7 mouse cellular contexts compared by ENCODE assay signal in the genomic region with DNA sequence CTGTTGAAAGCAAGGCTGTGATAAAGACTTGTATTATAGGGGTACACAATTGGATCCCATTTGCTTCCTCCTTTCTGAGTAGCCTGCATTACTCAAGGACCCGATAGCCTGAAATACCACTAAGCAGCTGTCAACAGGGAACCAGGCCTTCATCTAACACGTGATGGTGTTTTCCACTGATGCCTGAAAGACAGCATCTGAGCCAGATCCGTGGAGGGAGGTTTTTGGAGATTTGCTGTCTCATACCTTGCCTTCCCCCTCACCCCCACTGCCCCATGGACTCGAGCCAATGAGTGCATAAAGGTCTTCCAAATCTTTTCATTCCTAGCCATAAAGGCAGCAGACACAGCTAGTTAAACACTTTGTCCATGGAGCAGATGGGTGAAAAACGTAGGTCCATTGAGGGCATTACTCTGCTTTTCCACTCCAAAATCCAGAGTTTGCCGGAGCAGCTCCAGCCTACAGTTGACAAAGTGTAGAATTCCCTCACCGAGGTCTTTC. TPM values are rescaled to one million over a fixed set of nuclear protein-coding genes. Genes with fewer than 3 reads are reported as not detected.
A peak's percentile ranks its signal among the peaks of the same experiment; 100 is the strongest.
DNase-seq lines count a peak whose midpoint lies in the region; ATAC-seq lines count a peak whose summit lies in the region.

No protein-coding gene starts in this region.

- peak; percentile 11 for DNase-seq in right cerebral cortex, postnatal 4 days
- DNase-seq in right cerebral cortex, postnatal 36 days (ENCODE audit: low spot score in 2 of 2), result no peak
- no peak for DNase-seq in embryonic facial prominence, embryonic 14.5 days (ENCODE audit: low spot score)
- peak; percentile 9 for DNase-seq in hindbrain, embryonic 11.5 days (ENCODE audit: low spot score)
- peak; percentile 47 for DNase-seq in lung, postnatal 36 days
- DNase-seq in testis, postnatal 14 days (ENCODE audit: low spot score), result no peak
- no peak for DNase-seq in urinary bladder, postnatal 25 days (ENCODE audit: low spot score)

- peak overlapping the region; percentile 90 for H3K9ac ChIP-seq in embryonic facial prominence, embryonic 14.5 days (ENCODE audit: low read depth, low read length)
- H3K9ac ChIP-seq in hindbrain, embryonic 11.5 days (ENCODE audit: low read depth, low read length), result no peak overlapping the region

- no peak for ATAC-seq in embryonic facial prominence, embryonic 14.5 days (ENCODE audit: low read depth)
- ATAC-seq in hindbrain, embryonic 11.5 days (ENCODE audit: low FRiP score), result no peak

- H3K27ac ChIP-seq in embryonic facial prominence, embryonic 14.5 days (replicated peaks; ENCODE audit: low read depth, low read length), result peak overlapping the region; percentile 97; the same call in 1 of the 2 replicates
- H3K27ac ChIP-seq in hindbrain, embryonic 11.5 days (ENCODE audit: low read depth, low read length), result no peak overlapping the region

- no peaks in the 10 kb centered on the region for H3K36me3 ChIP-seq in embryonic facial prominence, embryonic 14.5 days (ENCODE audit: control insufficient read depth, insufficient read depth, low read length)
- H3K36me3 ChIP-seq in hindbrain, embryonic 11.5 days (ENCODE audit: control insufficient read depth, insufficient read depth, low read length), result no peaks in the 10 kb centered on the region

- WGBS in embryonic facial prominence, embryonic 14.5 days, result 54% methylated on average over 7 of the region's 7 CpGs
- 43% methylated on average over 7 of the region's 7 CpGs for WGBS in hindbrain, embryonic 11.5 days

- no peaks in the 10 kb centered on the region for H3K27me3 ChIP-seq in embryonic facial prominence, embryonic 14.5 days (replicated peaks; ENCODE audit: control insufficient read depth, insufficient read depth, low read length)
- H3K27me3 ChIP-seq in hindbrain, embryonic 11.5 days (ENCODE audit: control insufficient read depth, insufficient read depth, low read length), result no peaks in the 10 kb centered on the region

- H3K4me3 ChIP-seq in embryonic facial prominence, embryonic 14.5 days (ENCODE audit: low read depth, low read length), result peak overlapping the region; percentile 68
- H3K4me3 ChIP-seq in hindbrain, embryonic 11.5 days (ENCODE audit: low read depth, low read length), result no peak overlapping the region

- H3K4me1 ChIP-seq in embryonic facial prominence, embryonic 14.5 days (ENCODE audit: control insufficient read depth, insufficient read depth, low read length), result peaks cover 12% of the 10 kb centered on the region
- H3K4me1 ChIP-seq in hindbrain, embryonic 11.5 days (replicated peaks; ENCODE audit: control insufficient read depth, insufficient read depth, low read length), result no peaks in the 10 kb centered on the region

- H3K4me2 ChIP-seq in embryonic facial prominence, embryonic 14.5 days (ENCODE audit: low read depth, low read length), result peak overlapping the region; percentile 81
- no peak overlapping the region for H3K4me2 ChIP-seq in hindbrain, embryonic 11.5 days (replicated peaks; ENCODE audit: low read depth, low read length)

- no peaks in the 10 kb centered on the region for H3K9me3 ChIP-seq in embryonic facial prominence, embryonic 14.5 days (ENCODE audit: control insufficient read depth, low read length)
- H3K9me3 ChIP-seq in hindbrain, embryonic 11.5 days (ENCODE audit: control insufficient read depth, low read length), result no peaks in the 10 kb centered on the region

RNA-seq across cellular contexts. Expression of gene Srd5a3, which starts 0.8 kb away (rescaled TPM):
- 27.6 and 31.0 TPM in 2 replicates for polyA plus RNA-seq in embryonic facial prominence, embryonic 14.5 days (2014; fragmentation: Nextera tagmentation; extraction: Ambion mirVana)
- 16.1 and 16.7 TPM in 2 replicates for polyA plus RNA-seq in hindbrain, embryonic 11.5 days (2014; fragmentation: Nextera tagmentation; extraction: Ambion mirVana)

RNA-seq across cellular contexts. Expression of gene Tmem165, which starts 44.5 kb away (rescaled TPM):
- 126 and 130 TPM in 2 replicates for polyA plus RNA-seq in embryonic facial prominence, embryonic 14.5 days (2014; fragmentation: Nextera tagmentation; extraction: Ambion mirVana)
- polyA plus RNA-seq in hindbrain, embryonic 11.5 days (2014; fragmentation: Nextera tagmentation; extraction: Ambion mirVana), result 97.0 and 105 TPM in 2 replicates

Comparison
In these comparisons a context has a peak if more than half of its experiments do, and no peak if none do; other contexts are left out.
1. DNase-seq: peak in right cerebral cortex, postnatal 4 days (single experiment), hindbrain, embryonic 11.5 days (single experiment) and lung, postnatal 36 days (single experiment); none in right cerebral cortex, postnatal 36 days (0 of 2), embryonic facial prominence, embryonic 14.5 days (single experiment), testis, postnatal 14 days (single experiment) and urinary bladder, postnatal 25 days (single experiment).